ENCODE assay signal across 9 mouse cellular contexts in the genomic region with DNA sequence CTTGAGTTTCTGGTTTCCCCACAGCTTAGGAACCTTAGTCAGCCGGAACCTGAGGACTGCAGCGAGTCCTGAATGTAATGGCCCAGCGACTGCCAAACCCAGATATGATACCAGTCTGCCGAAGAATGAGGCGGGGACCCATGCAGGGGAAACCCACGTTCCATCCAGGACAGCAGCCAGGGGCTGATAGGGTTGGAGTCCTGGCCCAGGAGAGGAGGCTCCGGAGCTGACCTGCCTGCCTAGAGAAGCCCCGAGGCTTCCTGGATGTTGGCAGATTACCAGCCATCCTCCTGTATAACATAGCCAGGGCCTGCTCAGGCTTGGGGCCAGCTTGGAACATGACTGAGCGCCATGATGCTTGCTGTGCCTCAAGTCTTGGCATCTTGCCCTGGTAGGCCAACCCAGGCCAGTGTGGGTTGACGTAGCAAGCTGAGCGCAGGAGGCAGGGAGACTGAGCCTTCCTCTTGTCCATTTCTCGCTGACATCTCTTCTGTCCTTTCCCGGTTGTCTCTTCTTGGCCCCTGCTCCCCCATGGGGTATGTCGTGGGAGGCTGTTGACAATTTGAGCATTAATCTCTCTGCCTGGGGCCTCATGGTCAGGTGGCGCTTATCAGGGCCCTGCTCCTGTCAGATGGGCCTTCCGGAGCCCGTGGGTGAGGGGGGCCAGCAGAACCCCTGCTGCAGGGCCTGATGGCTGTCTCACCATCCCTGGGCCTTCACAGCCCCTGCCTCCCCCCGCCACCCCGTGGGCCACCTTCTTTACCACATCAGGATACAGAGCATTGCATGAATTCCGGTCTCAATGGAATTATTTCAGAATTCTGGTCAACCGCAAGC. TPM values are rescaled to one million over a fixed set of nuclear protein-coding genes. Genes with fewer than 3 reads are reported as not detected.
DNase-seq lines count a peak whose midpoint lies in the region; ATAC-seq and TF ChIP-seq lines count a peak whose summit lies in the region.
"Had no signal": no experiment of that assay in that cellular context is flagged by ENCODE, and none has a peak within 500 bp of the region (broad histone marks: within the 10 kb centered on the region; RNA-seq: fewer than 3 reads in every experiment).

No protein-coding gene starts in this region.

- H3K36me3 ChIP-seq in heart, embryonic 10.5 days: no peaks in the 10 kb centered on the region
- no peaks in the 10 kb centered on the region for H3K36me3 ChIP-seq in kidney, embryonic 15.5 days

- TF ChIP-seq CTCF in left cerebral cortex, adult 2 months (IDR thresholded peaks at IDR 0.05): no peak

- intact Hi-C loops in heart, postnatal 36 days (cut with DNase I): no loop called here
- intact Hi-C loops in left cerebral cortex, adult 2 months (cut with DNase I): no loop called here

- H3K4me2 ChIP-seq in kidney, embryonic 15.5 days: no peak overlapping the region

- no peak overlapping the region for H3K9ac ChIP-seq in kidney, embryonic 15.5 days

- no peaks in the 10 kb centered on the region for H3K9me3 ChIP-seq in heart, embryonic 10.5 days
- no peaks in the 10 kb centered on the region for H3K9me3 ChIP-seq in kidney, embryonic 15.5 days (replicated peaks)

- peaks cover 21% of the 10 kb centered on the region for H3K4me1 ChIP-seq in heart, embryonic 10.5 days
- H3K4me1 ChIP-seq in kidney, embryonic 15.5 days: peaks cover 35% of the 10 kb centered on the region

- H3K4me3 ChIP-seq in heart, embryonic 10.5 days: no peak overlapping the region
- no peak overlapping the region for H3K4me3 ChIP-seq in kidney, embryonic 15.5 days (replicated peaks)
- H3K4me3 ChIP-seq in left cerebral cortex, adult 2 months: no peak overlapping the region

- no peak; the same call in 1 of the 2 replicates for ATAC-seq in kidney, embryonic 15.5 days (replicated peaks; ENCODE audit: low FRiP score)

- peak overlapping the region; percentile 23 for H3K27ac ChIP-seq in heart, embryonic 10.5 days
- H3K27ac ChIP-seq in kidney, embryonic 15.5 days: peak overlapping the region; percentile 43; the same call in 1 of the 2 replicates
- H3K27ac ChIP-seq in left cerebral cortex, adult 2 months: no peak overlapping the region
- H3K27ac ChIP-seq: kidney, postnatal 0 days had no signal

- WGBS in heart, embryonic 10.5 days: 60% methylated on average over 21 of the region's 21 CpGs
- 53% methylated on average over 21 of the region's 21 CpGs for WGBS in kidney, embryonic 15.5 days

- H3K27me3 ChIP-seq in heart, embryonic 10.5 days (ENCODE audit: insufficient read depth, poor library complexity, severe bottlenecking): peaks cover 16% of the 10 kb centered on the region; the same call in 1 of the 2 replicates
- no peaks in the 10 kb centered on the region for H3K27me3 ChIP-seq in kidney, embryonic 15.5 days

- no peak for DNase-seq in heart, embryonic 10.5 days (ENCODE audit: low spot score)
- DNase-seq in heart, postnatal 36 days: no peak
- DNase-seq in MN1 (ENCODE audit: low spot score): peak; percentile 77
- DNase-seq in cerebellum, postnatal 36 days: peak; percentile 80 to 83
- DNase-seq in spleen, postnatal 10 days (ENCODE audit: low spot score in 2 of 2): peak; percentile 55 to 64
- DNase-seq in left cerebral cortex, adult 2 months (ENCODE audit: extremely low spot score in 1 of 2, low spot score in 2 of 2): no peak
- no peak for DNase-seq in urinary bladder, adult 2 months (ENCODE audit: low spot score)

RNA-seq across cellular contexts. Expression of gene Rpn1, which starts 32.3 kb away (rescaled TPM):
- 268 and 346 TPM in 2 replicates for polyA plus RNA-seq in heart, embryonic 10.5 days (2016; fragmentation: Nextera tagmentation; extraction: Ambion mirVana)
- total RNA-seq in heart, postnatal 36 days (2021): 100 to 1,000 TPM in 1 of 2 experiments, 10 to 100 TPM in 1; 95.1 to 102 TPM
- polyA plus RNA-seq in kidney, embryonic 15.5 days (2015; fragmentation: Nextera tagmentation; extraction: Ambion mirVana): 403 and 425 TPM in 2 replicates
- total RNA-seq in left cerebral cortex, adult 2 months (2021): 100 to 1,000 TPM; 172 to 184 TPM
- 164 and 173 TPM in 2 replicates for polyA plus RNA-seq in urinary bladder, adult 2 months (2012; rRNA removed)

Comparison
In these comparisons a context has a peak if more than half of its experiments do, and no peak if none do; other contexts are left out.
1. DNase-seq: peak in MN1 (single experiment), cerebellum, postnatal 36 days (2 of 2) and spleen, postnatal 10 days (2 of 2); none in heart, embryonic 10.5 days (single experiment), heart, postnatal 36 days (0 of 2), left cerebral cortex, adult 2 months (0 of 2) and urinary bladder, adult 2 months (single experiment).